Mouse (Mus musculus): ENCODE results near the gene Zscan12. TPM values are rescaled to one million over a fixed set of nuclear protein-coding genes. Genes with fewer than 3 reads are reported as not detected.
A peak's percentile ranks its signal among the peaks of the same experiment; 100 is the strongest.
"Not testable (repeated sequence)": the region's sequence is repeated elsewhere in the genome, so short reads cannot be mapped to it uniquely, and the experiment has no call there.

Gene Zscan12
- total RNA-seq, 2 experiments from 2014 or later = 7.0 to 8.2 TPM

DNA sequence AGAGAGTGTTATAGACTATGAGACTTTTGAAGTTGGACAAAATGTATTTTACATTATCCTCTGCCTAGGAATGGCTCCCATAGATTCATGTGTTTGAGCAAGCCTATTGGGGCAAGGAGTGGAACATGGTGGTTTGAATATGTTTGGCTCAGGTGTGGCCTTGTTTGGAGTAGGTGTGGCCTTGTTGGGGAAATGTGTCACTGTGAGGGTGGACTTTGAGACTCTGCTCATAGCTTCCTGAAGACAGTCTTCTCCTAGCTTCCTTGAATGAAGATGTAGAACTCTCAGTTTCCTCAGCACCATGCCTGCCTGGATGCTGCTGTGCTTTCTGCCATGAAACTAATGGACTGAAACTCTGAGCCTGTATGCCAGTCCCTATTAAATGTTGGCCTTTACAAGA is 12.0 kb upstream of the Zscan12 start:
- no peak for TF ChIP-seq CTCF (IDR thresholded peaks at IDR 0.05)
- DNase-seq (ENCODE audit: extremely low spot score in 1 of 2, low spot score in 2 of 2) = no peak
- intact Hi-C loops (cut with DNase I) = no loop called here
- H3K27ac ChIP-seq = no peak overlapping the region
- H3K4me3 ChIP-seq = no peak overlapping the region

DNA sequence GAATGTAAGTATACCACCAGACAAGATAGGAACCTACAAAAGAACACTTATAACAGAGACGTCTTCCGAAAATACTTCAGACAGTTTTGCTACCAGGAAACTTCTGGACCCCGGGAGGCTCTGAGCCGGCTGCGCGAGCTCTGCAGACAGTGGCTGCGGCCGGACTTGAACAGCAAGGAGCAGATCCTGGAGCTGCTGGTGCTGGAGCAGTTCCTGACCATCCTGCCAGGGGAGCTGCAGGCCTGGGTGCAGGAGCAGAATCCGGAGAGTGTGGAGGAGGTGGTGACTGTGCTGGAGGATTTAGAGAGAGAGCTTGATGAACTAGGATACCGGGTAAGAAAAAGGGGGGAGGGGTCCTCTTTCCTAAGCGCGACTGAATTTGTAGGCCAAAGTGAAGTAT is 1.1 kb downstream of the Zscan12 start:
- no peak for TF ChIP-seq CTCF (IDR thresholded peaks at IDR 0.05)
- DNase-seq (ENCODE audit: extremely low spot score in 1 of 2, low spot score in 2 of 2) = no peak
- Histone ChIP-seq H3K4me3 (peak overlapping the region; percentile 1; the same call in 1 of the 2 replicates), H3K27ac (no peak overlapping the region)
- intact Hi-C loops (cut with DNase I) = loop anchor here (2.0 to 5.0 kb wide), 2 partner anchors 39 to 104 kb away; partner anchors contain the start of genes Nkapl and Zkscan3

DNA sequence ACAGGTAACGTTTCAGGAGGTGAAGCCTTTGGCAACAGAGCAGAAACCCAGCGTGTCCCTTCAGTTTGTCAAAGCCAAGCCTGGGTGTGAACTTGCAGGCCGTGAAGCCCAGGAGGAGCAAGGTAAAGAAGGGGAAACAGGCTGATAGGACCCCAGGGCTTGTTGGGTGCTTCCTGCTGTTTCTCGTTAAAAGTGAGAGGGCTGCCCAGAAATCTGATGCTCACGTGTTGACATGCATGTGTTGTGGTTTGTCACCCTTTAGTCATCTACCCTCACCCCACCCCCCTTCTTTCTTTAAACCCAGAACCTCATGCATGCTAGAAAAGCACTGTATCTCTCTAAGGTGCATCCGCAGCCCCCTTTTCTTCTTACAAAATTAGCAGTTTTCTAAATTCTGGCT is 4.0 kb downstream of the Zscan12 start:
- intact Hi-C loops (cut with DNase I) = no loop called here
- no peak for DNase-seq (ENCODE audit: extremely low spot score in 1 of 2, low spot score in 2 of 2)
- no peak overlapping the region for H3K27ac ChIP-seq
- TF ChIP-seq CTCF (IDR thresholded peaks at IDR 0.05) = no peak
- H3K4me3 ChIP-seq = no peak overlapping the region

DNA sequence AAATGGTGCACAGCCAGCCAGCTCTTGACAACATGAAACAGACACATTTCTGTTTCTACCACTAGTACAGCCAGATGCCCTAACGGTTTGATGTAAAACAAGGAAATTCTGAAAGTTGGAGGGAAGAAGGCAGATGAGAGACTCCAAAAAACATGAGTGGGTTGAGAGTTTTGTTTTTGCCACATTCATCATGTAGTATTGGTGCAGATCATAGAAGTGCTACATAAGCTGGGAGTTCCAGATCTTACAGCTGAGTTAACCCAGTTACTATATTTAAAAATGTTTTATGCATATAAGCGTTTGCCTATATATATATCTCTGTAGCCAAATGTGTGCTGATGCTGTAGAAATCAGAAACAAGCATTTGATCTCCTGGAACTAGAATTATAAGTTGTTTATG is 10.1 kb downstream of the Zscan12 start:
- intact Hi-C loops (cut with DNase I) = no loop called here
- DNase-seq (ENCODE audit: extremely low spot score in 1 of 2, low spot score in 2 of 2) = no peak
- TF ChIP-seq CTCF (IDR thresholded peaks at IDR 0.05) = no peak
- no peak overlapping the region for H3K27ac ChIP-seq
- no peak overlapping the region for H3K4me3 ChIP-seq

DNA sequence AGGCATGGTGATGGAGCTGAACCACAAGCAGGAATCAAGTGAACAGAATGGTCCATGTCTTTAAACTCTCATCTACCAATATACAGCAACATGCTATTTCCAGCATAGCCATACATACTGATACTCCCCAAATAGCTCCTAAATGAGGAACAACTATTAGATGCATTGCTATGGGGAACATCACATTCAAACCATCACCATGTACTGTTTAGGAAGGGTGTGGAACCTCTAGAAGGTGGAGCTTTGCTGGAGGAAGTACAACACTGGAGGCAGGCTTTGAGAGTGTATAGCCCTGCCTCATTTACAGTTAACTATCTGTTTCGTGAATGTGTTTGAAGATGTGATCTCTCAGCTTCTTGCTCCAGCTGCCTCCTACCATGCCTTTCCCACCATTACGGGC is 15.2 kb downstream of the Zscan12 start:
- no peak for DNase-seq (ENCODE audit: extremely low spot score in 1 of 2, low spot score in 2 of 2)
- no peak overlapping the region for H3K27ac ChIP-seq
- intact Hi-C loops (cut with DNase I) = no loop called here
- TF ChIP-seq CTCF (IDR thresholded peaks at IDR 0.05) = no peak
- no peak overlapping the region for H3K4me3 ChIP-seq

DNA sequence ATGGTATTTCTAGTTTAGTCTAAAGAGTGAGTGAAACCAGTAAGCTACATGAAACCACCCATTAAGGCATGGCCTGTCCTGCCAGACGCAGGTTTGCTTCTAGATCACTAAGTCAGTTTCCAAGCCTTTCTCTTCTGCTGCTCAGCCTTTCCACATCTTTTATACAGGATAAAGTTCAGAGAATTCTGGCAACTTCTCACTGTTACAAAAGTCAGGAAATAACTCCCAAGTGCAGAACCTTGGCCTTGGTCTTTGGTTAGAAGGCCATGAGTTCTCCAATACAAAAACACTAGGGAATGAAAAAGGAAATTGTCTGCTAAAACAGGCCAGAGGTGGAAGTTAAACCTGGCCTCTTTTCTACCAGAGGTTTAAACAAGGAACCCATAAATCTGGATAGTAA is 32.6 kb downstream of the Zscan12 start:
- DNase-seq (ENCODE audit: extremely low spot score in 1 of 2, low spot score in 2 of 2) = no peak
- H3K27ac ChIP-seq = no peak overlapping the region
- no peak for TF ChIP-seq CTCF (IDR thresholded peaks at IDR 0.05)
- H3K4me3 ChIP-seq = no peak overlapping the region
- intact Hi-C loops (cut with DNase I) = no loop called here

DNA sequence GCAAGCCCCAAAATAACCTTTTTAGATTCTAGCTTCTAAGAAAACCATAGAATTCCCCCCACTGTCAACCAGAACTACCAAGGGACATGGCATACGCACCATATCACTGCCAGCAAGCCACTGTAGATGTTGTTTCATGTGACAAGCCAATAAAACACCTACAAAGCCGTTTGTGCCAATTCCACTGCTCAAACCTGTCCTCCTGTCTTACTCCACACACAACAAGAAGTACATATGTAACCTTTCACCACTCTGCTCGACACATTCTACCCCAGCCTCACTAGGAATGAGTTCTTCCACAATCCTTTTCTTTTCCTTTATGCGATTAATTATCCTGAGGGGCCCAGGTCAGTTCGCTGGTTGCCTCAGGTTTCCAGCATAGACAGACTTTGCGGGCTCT is 33.0 kb downstream of the Zscan12 start:
- no peak for TF ChIP-seq CTCF (IDR thresholded peaks at IDR 0.05)
- Histone ChIP-seq H3K27ac (no peak overlapping the region), H3K4me3 (no peak overlapping the region)
- intact Hi-C loops (cut with DNase I) = no loop called here
- no peak for DNase-seq (ENCODE audit: extremely low spot score in 1 of 2, low spot score in 2 of 2)

DNA sequence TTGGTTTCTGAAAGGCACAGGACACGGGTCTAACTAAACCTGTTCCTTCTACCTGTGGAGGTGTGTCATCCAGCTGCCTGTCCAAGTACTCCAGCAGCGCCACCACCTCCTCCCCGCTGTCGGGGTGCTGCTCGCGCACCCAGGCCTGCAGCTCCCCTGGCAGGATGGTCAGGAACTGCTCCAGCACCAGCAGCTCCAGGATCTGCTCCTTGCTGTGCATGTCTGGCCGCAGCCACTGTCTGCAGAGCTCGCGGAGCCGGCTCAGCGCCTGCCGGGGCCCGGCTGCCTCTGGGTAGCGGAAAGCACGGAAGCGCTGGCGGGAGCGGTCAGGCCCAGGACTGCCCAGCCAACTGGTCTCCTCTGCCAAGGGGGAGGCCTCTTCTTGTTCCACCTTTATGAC is 33.4 kb downstream of the Zscan12 start:
- peak; percentile 21 to 28 for DNase-seq (ENCODE audit: extremely low spot score in 1 of 2, low spot score in 2 of 2)

DNA sequence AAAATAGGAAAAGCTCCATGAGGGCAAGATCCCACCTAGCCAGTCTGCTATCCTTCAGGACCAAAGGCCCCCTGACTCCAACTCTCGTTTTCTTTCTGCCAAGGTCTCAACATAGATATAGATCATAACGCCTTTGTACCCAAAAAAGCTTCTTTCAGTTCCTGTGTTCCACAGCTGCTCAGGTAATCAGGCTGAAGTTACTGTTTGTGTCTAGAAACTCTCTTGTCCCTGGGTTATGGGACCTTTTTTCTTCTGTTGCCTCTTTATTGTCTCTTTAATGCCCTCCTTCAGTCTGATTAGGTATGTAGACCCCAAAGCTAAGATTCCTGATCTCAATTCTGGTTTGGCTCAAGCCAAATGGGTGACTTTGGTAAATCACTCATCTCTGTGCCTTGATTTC is 34.9 kb downstream of the Zscan12 start:
- no peak for DNase-seq (ENCODE audit: extremely low spot score in 1 of 2, low spot score in 2 of 2)
- no peak for TF ChIP-seq CTCF (IDR thresholded peaks at IDR 0.05)
- no peak overlapping the region for H3K27ac ChIP-seq
- intact Hi-C loops (cut with DNase I) = no loop called here
- H3K4me3 ChIP-seq = no peak overlapping the region

More for the DNA sequence above, 33.4 kb downstream of the Zscan12 start:
- intact Hi-C loops (cut with DNase I); H3K27ac ChIP-seq: not testable (repeated sequence)
- peak overlapping the region; percentile 33; the same call in 1 of the 2 replicates for H3K4me3 ChIP-seq

DNA sequence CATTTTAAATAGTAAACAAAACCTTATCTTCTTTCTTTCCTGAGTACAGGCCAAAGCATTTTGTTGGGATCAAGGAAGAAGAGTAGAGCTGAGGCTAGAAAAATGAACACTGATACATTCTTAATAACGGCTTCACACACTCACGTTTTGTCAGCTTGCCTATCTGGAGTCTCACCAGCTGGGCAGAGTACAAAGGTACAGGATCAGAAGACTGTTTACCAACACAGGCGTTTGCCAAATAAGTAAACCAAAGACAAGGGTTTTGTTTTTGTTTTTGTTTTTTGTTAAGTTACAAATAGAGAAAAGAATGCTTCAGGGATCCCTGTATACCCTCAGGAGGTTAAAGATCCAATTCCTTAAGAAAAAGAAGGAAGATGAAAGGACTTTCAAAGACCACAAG is 38.5 kb downstream of the Zscan12 start:
- H3K27ac ChIP-seq = no peak overlapping the region
- H3K4me3 ChIP-seq = peak overlapping the region; percentile 66
- intact Hi-C loops (cut with DNase I) = loop anchor here (5.0 kb wide), 1 partner anchor 124 kb away; no protein-coding TSS in a partner anchor
- TF ChIP-seq CTCF (IDR thresholded peaks at IDR 0.05) = no peak
- DNase-seq (ENCODE audit: extremely low spot score in 1 of 2, low spot score in 2 of 2) = no peak

DNA sequence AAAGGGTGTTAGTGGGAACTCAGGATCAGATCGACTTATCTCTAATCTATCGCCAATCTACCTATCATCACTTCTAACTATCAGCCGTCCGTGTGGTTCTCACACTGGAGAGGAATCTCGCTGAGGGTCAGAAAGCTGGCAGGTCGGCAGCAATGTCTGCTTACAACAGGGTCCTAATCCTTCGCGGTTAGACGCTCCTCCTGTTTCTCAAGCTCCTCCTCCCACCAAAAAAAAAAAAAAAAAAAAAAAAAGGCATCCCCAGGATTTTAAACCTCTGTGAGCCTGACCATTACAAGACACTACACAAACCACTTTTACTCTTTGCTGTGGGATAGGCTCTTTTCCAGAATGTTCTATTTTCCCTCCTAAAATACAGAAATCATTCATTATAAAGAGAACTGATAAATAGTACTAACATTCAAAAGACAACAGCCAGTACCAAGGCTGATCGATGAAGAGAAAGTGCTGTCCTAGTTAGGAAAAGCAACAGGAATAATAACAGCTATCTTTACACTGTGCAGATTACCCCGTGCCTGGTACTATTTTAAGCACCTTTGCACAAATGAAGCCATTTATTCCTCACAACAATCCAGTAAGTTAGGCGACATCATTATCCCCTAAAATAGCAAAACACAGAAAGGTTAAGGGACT is 39.1 kb downstream of the Zscan12 start:
- no peak for TF ChIP-seq CTCF (IDR thresholded peaks at IDR 0.05)
- intact Hi-C loops (cut with DNase I) = loop anchor here (1.0 to 5.0 kb wide), 5 partner anchors 39 to 129 kb away; partner anchors contain the start of genes Zkscan8, Zscan12 and Zscan26
- peak overlapping the region; percentile 92 for H3K27ac ChIP-seq
- DNase-seq (ENCODE audit: extremely low spot score in 1 of 2, low spot score in 2 of 2) = no peak
- H3K4me3 ChIP-seq = peak overlapping the region; percentile 66

DNA sequence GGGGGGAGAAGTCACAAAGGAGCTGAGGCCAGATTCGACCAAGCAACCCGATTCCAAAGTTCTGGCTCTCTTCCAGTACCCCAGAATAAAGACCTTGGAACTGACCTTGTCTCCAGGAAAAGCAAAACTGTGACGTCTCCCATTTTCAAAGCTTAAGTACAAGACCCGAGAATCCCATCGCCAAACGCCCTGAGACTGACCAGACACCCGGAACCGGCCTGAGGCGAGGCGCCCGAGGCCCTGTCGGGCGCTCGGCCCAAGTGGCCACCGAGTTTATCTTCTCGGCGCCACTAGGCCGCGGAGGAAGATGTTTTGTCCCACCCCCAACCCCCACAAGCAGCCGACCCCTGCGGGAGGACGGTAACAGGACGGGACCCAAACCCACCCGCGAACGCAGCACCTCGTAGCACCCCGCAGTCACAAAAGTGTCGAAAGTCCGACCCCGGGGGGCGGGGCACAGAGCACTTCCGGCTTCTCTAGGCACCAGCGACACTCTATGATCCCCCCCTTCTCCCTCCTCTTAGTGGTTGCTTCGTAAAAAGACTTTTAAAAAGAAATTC is 39.7 kb downstream of the Zscan12 start, which contains the start of gene Zkscan3:
Zkscan3 (minus strand) TSS at position 469 of the 560 bp plus-strand sequence.
- intact Hi-C loops (cut with DNase I) = loop anchor here (1.0 to 5.0 kb wide), 5 partner anchors 40 to 128 kb away; partner anchors contain the start of genes Zkscan8, Zscan12 and Zscan26
- peak; percentile 80 to 82 for DNase-seq (ENCODE audit: extremely low spot score in 1 of 2, low spot score in 2 of 2)
- peak within 1 kb of the TSS; percentile 92 for H3K27ac ChIP-seq
- no peak for TF ChIP-seq CTCF (IDR thresholded peaks at IDR 0.05)
- peak within 1 kb of the TSS; percentile 66 for H3K4me3 ChIP-seq
